Comparison of ENCODE assay signal across 8 mouse cellular contexts in genomic region chr14:51986153-51986505, GRCm38 (mm10). TPM values are rescaled to one million over a fixed set of nuclear protein-coding genes. Genes with fewer than 3 reads are reported as not detected.
DNase-seq lines count a peak whose midpoint lies in the region; ATAC-seq and TF ChIP-seq lines count a peak whose summit lies in the region.

No protein-coding gene starts in this region.

- peaks cover 40% of the 10 kb centered on the region for H3K36me3 ChIP-seq in heart, embryonic 10.5 days
- H3K36me3 ChIP-seq in ES-Bruce4 (ENCODE audit: control insufficient read depth, insufficient read depth, low read length, poor library complexity, severe bottlenecking) = no peaks in the 10 kb centered on the region
- peaks cover 31% of the 10 kb centered on the region for H3K36me3 ChIP-seq in forebrain, postnatal 0 days (ENCODE audit: insufficient read depth)

- H3K4me2 ChIP-seq in forebrain, postnatal 0 days (ENCODE audit: low read depth) = peak overlapping the region; percentile 85

- no peak for ATAC-seq in forebrain, postnatal 0 days
- ATAC-seq in megakaryocyte progenitor cell, adult 5-6 weeks (replicated peaks; ENCODE audit: poor library complexity) = peak; percentile 18

- H3K4me3 ChIP-seq in heart, embryonic 10.5 days = peak overlapping the region; percentile 78
- no peak overlapping the region for H3K4me3 ChIP-seq in ES-Bruce4 (ENCODE audit: low read depth, low read length)
- H3K4me3 ChIP-seq in forebrain, postnatal 0 days (ENCODE audit: low read depth, low read length) = peak overlapping the region; percentile 70

- no peak for DNase-seq in heart, embryonic 10.5 days (ENCODE audit: low spot score)
- no peak for DNase-seq in heart, postnatal 10 days
- DNase-seq in forebrain, postnatal 0 days = no peak
- no peak for DNase-seq in adrenal gland, adult 2 months
- no peak for DNase-seq in adrenal gland, adult 8-10 months
- no peak for DNase-seq in spleen, postnatal 36 days (ENCODE audit: low spot score in 2 of 2)

- peak overlapping the region; percentile 75; the same call in 1 of the 2 replicates for H3K9ac ChIP-seq in ES-Bruce4 (ENCODE audit: low read depth, poor library complexity, severe bottlenecking)
- peak overlapping the region; percentile 82 for H3K9ac ChIP-seq in forebrain, postnatal 0 days

- TF ChIP-seq EP300 in ES-Bruce4 (IDR thresholded peaks at IDR 0.05; ENCODE audit: insufficient read depth, low read depth, low read length) = no peak

- peaks cover 23% of the 10 kb centered on the region for H3K4me1 ChIP-seq in heart, embryonic 10.5 days
- H3K4me1 ChIP-seq in ES-Bruce4 (ENCODE audit: control insufficient read depth, insufficient read depth, low read length) = no peaks in the 10 kb centered on the region
- 0 out of 2 replicates have a peak, but pooled peaks cover 4% of the 10 kb centered on the region for H3K4me1 ChIP-seq in forebrain, postnatal 0 days (ENCODE audit: insufficient read depth)

- intact Hi-C loops in heart, postnatal 10 days (cut with DNase I) = no loop called here

- WGBS in heart, embryonic 10.5 days = 6% methylated on average over 7 of the region's 7 CpGs
- 2% methylated on average over 7 of the region's 7 CpGs for WGBS in forebrain, postnatal 0 days

- no peak for TF ChIP-seq CTCF in ES-Bruce4 (IDR thresholded peaks at IDR 0.05; ENCODE audit: low read depth, low read length)
- no peak for TF ChIP-seq CTCF in forebrain, postnatal 0 days (IDR thresholded peaks at IDR 0.05; ENCODE audit: low read depth)

- 0 out of 2 replicates have a peak, but pooled peaks cover 11% of the 10 kb centered on the region for H3K27me3 ChIP-seq in heart, embryonic 10.5 days (ENCODE audit: insufficient read depth, poor library complexity, severe bottlenecking)
- peaks cover 4% of the 10 kb centered on the region for H3K27me3 ChIP-seq in ES-Bruce4 (ENCODE audit: control insufficient read depth, insufficient read depth, low read length, poor library complexity, severe bottlenecking)
- H3K27me3 ChIP-seq in forebrain, postnatal 0 days (ENCODE audit: insufficient read depth, low read length) = no peaks in the 10 kb centered on the region

- H3K27ac ChIP-seq in heart, embryonic 10.5 days = peak overlapping the region; percentile 94
- H3K27ac ChIP-seq in ES-Bruce4 (ENCODE audit: insufficient read depth, low read length) = no peak overlapping the region
- peak overlapping the region; percentile 88 for H3K27ac ChIP-seq in forebrain, postnatal 0 days (ENCODE audit: low read depth, low read length)

- TF ChIP-seq POLR2A in ES-Bruce4 (IDR thresholded peaks at IDR 0.05; ENCODE audit: insufficient read depth, low read length) = no peak

- no peaks in the 10 kb centered on the region for H3K9me3 ChIP-seq in heart, embryonic 10.5 days
- H3K9me3 ChIP-seq in ES-Bruce4 (replicated peaks; ENCODE audit: control insufficient read depth, insufficient read depth, low read length, poor library complexity, severe bottlenecking) = no peaks in the 10 kb centered on the region
- H3K9me3 ChIP-seq in forebrain, postnatal 0 days (ENCODE audit: low read length) = no peaks in the 10 kb centered on the region

RNA-seq across cellular contexts. Expression of gene Arhgef40, which starts 1.6 kb away (rescaled TPM):
- 72.3 and 86.4 TPM in 2 replicates for polyA plus RNA-seq in heart, embryonic 10.5 days (2016; fragmentation: Nextera tagmentation; extraction: Ambion mirVana)
- total RNA-seq in heart, postnatal 10 days (2021) = 10 to 100 TPM; 52.7 to 57.9 TPM
- polyA plus RNA-seq in ES-Bruce4 (2011; ENCODE audit: insufficient read depth, insufficient read length, low read depth, missing spikeins) = 20.5 and 24.8 TPM in 2 replicates
- total RNA-seq in forebrain, postnatal 0 days (2014; rRNA removed) = 61.6 and 84.6 TPM in 2 replicates
- polyA plus RNA-seq in forebrain, postnatal 0 days (2015; fragmentation: Nextera tagmentation; extraction: Ambion mirVana) = 27.3 and 46.8 TPM in 2 replicates
- 3.0 and 9.1 TPM in 2 replicates for total RNA-seq in megakaryocyte progenitor cell, adult 5-6 weeks (2015)
- total RNA-seq in megakaryocyte progenitor cell, adult 5-6 weeks (2017) = 5.0 and 15.2 TPM in 2 replicates
- 10 to 100 TPM; 39.7 to 56.9 TPM for total RNA-seq in adrenal gland, adult 2 months (2021)
- polyA plus RNA-seq in adrenal gland, adult 2 months (2012; rRNA removed) = 97.8 and 107 TPM in 2 replicates
- total RNA-seq in adrenal gland, adult 8-10 months (2022) = 10 to 100 TPM; 40.7 to 74.9 (median 57.2) TPM

RNA-seq across cellular contexts. Expression of gene Tmem253, which starts 29.3 kb away (rescaled TPM):
- 0.27 and 0.57 TPM in 2 replicates for polyA plus RNA-seq in heart, embryonic 10.5 days (2016; fragmentation: Nextera tagmentation; extraction: Ambion mirVana)
- total RNA-seq in heart, postnatal 10 days (2021) = 1 to 10 TPM in 1 of 2 experiments, under 1 TPM in 1; 0.82 to 1.7 TPM
- polyA plus RNA-seq in ES-Bruce4 (2011; ENCODE audit: insufficient read depth, insufficient read length, low read depth, missing spikeins) = 1.3 and 1.9 TPM in 2 replicates
- total RNA-seq in forebrain, postnatal 0 days (2014; rRNA removed) = 0.38 TPM in 1 of 2 replicates, not detected in the other
- 0.67 TPM in 1 of 2 replicates, not detected in the other for polyA plus RNA-seq in forebrain, postnatal 0 days (2015; fragmentation: Nextera tagmentation; extraction: Ambion mirVana)
- total RNA-seq in megakaryocyte progenitor cell, adult 5-6 weeks (2015) = 0.30 TPM in 1 of 2 replicates, not detected in the other
- not detected in 2 replicates for total RNA-seq in megakaryocyte progenitor cell, adult 5-6 weeks (2017)
- 1 to 10 TPM; 1.6 to 2.1 TPM for total RNA-seq in adrenal gland, adult 2 months (2021)
- polyA plus RNA-seq in adrenal gland, adult 2 months (2012; rRNA removed) = 0.36 and 0.83 TPM in 2 replicates
- 1 to 10 TPM; 1.1 to 2.2 (median 1.6) TPM for total RNA-seq in adrenal gland, adult 8-10 months (2022)

RNA-seq across cellular contexts. Expression of gene Zfp219, which starts 34.4 kb away (rescaled TPM):
- polyA plus RNA-seq in heart, embryonic 10.5 days (2016; fragmentation: Nextera tagmentation; extraction: Ambion mirVana) = 21.5 and 31.1 TPM in 2 replicates
- 10 to 100 TPM; 33.8 to 38.0 TPM for total RNA-seq in heart, postnatal 10 days (2021)
- 64.5 and 69.1 TPM in 2 replicates for polyA plus RNA-seq in ES-Bruce4 (2011; ENCODE audit: insufficient read depth, insufficient read length, low read depth, missing spikeins)
- total RNA-seq in forebrain, postnatal 0 days (2014; rRNA removed) = 37.2 and 51.4 TPM in 2 replicates
- 16.6 and 19.8 TPM in 2 replicates for polyA plus RNA-seq in forebrain, postnatal 0 days (2015; fragmentation: Nextera tagmentation; extraction: Ambion mirVana)
- total RNA-seq in megakaryocyte progenitor cell, adult 5-6 weeks (2015) = 6.5 and 8.5 TPM in 2 replicates
- 8.2 and 15.1 TPM in 2 replicates for total RNA-seq in megakaryocyte progenitor cell, adult 5-6 weeks (2017)
- 10 to 100 TPM; 40.7 to 52.9 TPM for total RNA-seq in adrenal gland, adult 2 months (2021)
- polyA plus RNA-seq in adrenal gland, adult 2 months (2012; rRNA removed) = 133 and 156 TPM in 2 replicates
- 10 to 100 TPM; 52.7 to 86.6 (median 71.6) TPM for total RNA-seq in adrenal gland, adult 8-10 months (2022)

RNA-seq across cellular contexts. Expression of gene Olfr221, which starts 56.1 kb away (rescaled TPM):
- not detected in 2 replicates for polyA plus RNA-seq in heart, embryonic 10.5 days (2016; fragmentation: Nextera tagmentation; extraction: Ambion mirVana)
- not detected for total RNA-seq in heart, postnatal 10 days (2021)
- polyA plus RNA-seq in ES-Bruce4 (2011; ENCODE audit: insufficient read depth, insufficient read length, low read depth, missing spikeins) = not detected in 2 replicates
- total RNA-seq in forebrain, postnatal 0 days (2014; rRNA removed) = not detected in 2 replicates
- not detected in 2 replicates for polyA plus RNA-seq in forebrain, postnatal 0 days (2015; fragmentation: Nextera tagmentation; extraction: Ambion mirVana)
- total RNA-seq in megakaryocyte progenitor cell, adult 5-6 weeks (2015) = not detected in 2 replicates
- total RNA-seq in megakaryocyte progenitor cell, adult 5-6 weeks (2017) = not detected in 2 replicates
- total RNA-seq in adrenal gland, adult 2 months (2021) = not detected
- polyA plus RNA-seq in adrenal gland, adult 2 months (2012; rRNA removed) = not detected in 2 replicates
- total RNA-seq in adrenal gland, adult 8-10 months (2022) = not detected
